Mouse (Mus musculus) heart, adult 2 months (tissue): Measurements from ENCODE around the gene Tbc1d16.

Source experiments
- EP300 ChIP-seq: fragments of 200-500 bp; IDR thresholded peaks from 2 replicates; pipeline ENCODE4 v1.6.1; 2011; ENCODE audit warnings: low read depth, low read length, control low read depth; ENCODE audit not compliant: insufficient read depth
- POLR2A ChIP-seq: fragments of 200-500 bp; IDR thresholded peaks from 2 replicates; pipeline ENCODE4 v1.6.1; 2011; ENCODE audit warnings: mild to moderate bottlenecking, low read depth, low read length, control low read depth; ENCODE audit not compliant: insufficient read depth

DNA sequence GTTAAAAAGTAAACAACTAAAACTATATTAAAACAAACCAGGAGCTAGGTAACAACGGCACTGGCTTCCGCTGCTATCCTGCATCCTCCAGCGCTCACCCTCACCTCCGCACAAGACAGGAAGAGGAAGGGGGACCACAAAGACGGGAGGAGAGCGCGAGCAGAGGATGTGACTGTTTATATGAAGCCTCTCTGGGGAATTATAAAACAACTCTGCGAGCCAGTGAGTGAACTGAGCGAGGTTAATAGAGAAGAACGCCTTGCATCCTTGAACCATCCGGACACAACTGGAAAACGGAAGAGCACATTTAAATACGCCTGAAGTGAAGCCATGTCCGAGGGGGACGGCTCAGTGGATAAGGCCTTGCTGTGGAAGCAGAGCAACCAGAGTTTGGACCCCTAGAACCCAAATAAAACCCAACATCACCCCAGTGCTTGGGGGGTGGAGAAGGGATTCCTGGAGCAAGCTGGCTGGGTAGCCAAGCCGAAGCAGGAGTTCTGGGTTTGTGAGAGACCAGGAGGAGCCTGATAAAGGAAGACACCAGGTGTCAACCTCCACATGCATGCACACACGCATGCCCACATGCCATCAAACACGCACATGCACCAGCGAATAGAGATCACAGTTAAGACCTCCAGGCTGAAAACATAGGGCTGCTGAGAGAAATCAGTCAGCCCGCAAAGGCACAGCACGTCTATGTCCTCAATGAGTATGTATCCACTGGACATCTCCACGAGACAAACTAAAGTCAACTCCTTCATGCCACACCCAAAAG is 65.2 kb downstream of the Tbc1d16 start:
- no peak for TF ChIP-seq POLR2A
- no peak for TF ChIP-seq EP300
